Mouse (Mus musculus) thymus, postnatal 10 days (tissue): ENCODE results near the gene Ppara.

Experiments
- DNase-seq, 2 experiments: peaks; one replicate each; pipeline ENCODE4 v3.0.0; 2021; ENCODE audit warnings: low spot score in 2 of 2

Ppara gene

DNA sequence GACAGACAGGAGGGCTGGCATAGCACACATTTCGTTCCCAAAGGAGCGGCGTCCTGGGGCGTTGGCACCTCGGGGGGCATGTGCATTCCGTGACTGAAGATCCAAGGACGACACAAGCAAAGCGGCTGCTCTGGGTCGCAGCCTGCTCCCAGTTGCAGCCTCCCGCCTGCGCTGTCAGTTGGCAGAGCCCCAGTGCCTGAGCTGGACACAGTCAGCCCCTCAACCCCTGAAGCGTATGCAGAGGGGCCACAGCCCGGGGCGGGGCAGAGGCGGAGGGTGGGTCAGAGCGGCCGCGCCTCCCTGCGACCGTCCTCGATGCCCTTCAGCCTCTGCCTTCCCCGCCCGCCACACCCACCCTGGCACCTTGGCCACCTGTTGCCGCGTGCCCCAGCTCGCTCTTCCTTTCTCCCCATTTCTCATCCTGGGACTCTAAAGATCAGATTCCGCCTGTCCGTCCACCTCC is at the start of gene Ppara:
Ppara (plus strand) TSS at position 413 of the 463 bp plus-strand sequence.
- DNase-seq, result no peak

DNA sequence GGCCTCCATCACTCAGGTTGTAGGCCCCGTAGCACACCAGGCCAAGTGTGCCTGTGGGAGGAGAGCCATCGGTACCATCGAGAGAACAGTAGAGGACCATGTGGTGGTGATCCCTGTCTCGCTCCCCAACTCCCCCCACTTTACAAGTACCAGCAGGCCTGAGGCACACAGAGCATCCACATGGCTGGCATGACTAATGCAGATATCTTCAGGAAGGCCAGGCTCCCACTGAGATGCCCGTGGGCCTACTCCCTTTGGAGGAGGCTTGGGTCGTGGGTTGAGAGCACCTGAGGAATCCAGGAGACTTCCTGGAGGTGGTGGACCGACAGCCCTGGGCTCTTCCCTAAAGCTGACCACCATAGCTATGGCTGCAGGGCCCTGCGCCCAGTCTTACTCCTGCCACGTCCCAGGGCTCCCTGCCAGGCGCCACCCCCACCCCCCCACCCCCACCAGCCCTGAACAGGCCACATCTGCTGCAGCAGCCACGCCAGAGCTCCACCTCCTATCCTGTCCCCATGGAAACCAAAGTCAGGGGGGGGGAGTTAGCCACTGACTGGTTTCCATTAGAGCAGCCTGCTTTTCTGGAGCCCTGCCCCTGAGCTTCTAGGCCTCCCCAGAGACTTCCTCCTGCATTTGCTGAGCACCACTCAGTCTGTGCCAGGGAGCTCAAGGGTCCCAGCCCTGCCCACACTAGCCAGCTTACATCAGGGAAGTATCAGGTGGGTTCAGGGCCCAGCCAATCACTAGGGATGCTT is 48.0 kb upstream of the Ppara start:
- DNase-seq, result no peak

DNA sequence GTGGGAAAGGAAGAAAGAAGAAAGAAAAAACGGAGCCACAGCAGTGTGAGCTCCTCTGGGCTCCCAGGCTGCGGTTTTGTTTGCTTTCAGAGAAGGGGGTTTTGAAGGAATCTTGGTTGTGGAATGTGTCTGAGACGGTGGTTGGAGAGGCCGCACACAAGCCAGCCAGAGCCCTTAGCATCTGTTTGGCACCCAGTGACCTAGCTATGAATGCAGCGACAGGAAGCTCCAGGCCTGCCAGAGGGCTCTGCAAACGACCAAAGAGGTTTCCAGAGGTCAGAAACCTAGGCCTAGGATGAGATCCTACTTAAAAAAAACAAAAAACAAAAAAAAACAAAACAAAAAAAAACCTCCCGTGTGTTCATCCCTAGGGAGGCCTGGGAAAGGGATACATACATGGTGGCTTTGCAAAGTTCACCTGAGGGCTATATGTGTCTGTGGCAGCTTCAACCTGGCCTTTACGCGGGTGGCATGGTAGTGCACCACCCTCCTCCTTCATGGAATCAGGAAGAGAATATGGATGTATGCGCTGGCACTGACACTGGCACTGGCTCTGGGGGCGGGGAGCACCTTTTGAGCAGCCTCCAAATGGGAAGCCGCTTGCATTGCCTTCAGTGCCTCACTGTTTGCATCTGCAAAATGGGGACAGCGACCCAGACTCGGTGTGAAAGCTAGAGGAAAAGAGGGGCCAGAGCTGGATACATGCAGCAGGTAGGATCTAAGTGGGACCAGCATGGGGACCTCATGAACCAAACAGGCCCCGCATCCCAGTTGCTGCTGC is 47.0 kb upstream of the Ppara start:
- DNase-seq, result no peak

DNA sequence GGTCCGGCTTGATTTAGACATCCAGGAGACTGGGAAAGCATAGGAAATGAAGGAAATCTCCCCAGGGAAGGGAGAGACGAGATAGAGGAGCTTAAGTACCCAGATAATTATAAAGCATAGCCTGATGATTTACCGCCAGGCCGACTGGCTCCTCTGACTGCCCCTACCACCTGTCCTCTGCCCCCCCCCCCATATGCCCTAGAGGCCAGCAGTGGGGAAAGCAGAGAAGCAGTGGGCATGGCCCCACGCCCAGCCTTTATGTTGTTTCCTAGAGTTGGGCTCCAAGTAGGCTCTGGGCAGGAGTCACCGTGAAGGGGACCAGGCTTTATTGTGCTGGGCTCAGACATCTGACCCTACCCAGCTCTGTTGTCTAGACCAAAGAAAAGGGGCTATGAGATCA is 46.0 kb upstream of the Ppara start:
- DNase-seq, result no peak

DNA sequence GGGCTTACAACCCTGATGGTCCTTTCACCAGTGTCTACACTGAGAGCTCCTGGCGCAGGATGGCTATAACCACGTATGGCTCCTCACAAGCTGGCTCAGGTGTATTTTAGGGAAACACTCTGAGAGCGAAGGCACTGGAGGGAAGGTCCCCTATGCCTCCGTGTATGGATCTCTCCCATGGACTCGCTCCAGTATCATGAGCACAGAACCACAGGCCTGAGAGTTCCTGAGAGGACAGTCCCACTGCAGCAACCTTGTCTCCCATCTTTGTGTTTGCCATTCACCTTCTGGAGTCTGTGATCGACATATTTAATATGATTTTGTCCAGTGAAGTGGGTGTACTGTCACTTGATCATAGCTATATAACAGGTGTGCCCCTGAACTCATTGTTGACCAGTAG is 45.3 kb upstream of the Ppara start:
- DNase-seq, result no peak

DNA sequence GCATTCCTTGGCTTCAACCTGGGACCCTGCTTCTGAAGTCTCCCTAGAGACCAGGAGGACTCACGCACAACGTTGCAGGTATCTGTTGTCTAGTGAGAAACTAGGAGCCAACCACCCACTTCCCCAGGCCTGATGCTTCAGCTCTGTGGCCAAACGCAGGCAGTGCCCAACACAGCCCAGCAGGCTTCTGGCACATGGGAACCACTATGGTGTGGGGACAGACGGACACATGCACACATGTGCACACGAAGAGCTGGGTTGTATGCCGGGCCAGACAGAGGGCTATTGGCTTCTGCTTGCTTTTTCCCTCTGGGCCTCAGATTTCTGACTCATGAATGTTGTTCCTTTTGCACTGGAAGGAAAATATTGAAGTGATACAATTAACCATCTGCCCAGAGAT is 44.7 kb upstream of the Ppara start:
- DNase-seq, result no peak

DNA sequence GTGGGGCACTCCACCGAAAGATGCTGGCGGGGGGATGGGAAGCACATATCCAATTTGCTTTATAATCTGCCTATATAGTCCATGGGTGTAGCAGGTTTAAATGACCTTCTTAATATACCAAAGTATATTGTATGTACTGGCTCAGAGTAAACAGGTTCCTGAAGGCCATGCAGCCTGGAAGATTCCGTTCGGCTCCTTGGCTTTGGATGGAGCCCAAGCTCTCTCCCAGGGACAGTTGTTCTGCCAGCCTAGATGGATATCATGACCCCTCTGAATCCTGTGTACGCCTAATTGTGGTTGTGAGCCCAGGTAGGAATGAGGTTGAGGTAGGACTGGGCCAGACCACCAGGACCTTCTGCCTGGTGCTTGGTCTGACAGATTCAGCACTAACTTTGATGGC is 43.9 kb upstream of the Ppara start:
- DNase-seq, result no peak

DNA sequence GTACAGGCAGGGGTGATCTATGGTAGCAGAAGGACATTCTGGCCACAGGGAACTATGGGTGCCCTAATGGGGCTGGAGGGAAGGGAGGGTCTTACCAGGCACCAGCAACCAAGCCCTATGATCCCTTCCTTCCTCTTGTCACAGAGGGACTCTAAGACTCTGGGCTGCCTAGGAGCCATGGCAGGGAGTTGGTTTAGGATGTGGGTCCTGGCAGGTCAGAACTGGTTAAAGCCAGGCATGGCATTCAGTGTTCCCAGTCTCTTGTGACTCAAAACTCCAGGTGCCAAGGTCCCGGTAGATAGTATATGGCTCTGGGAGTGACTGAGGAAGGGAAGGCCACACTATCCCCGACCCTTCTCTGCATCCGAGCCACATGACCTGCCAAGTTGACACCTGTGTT is 41.7 kb upstream of the Ppara start:
- DNase-seq, result no peak

DNA sequence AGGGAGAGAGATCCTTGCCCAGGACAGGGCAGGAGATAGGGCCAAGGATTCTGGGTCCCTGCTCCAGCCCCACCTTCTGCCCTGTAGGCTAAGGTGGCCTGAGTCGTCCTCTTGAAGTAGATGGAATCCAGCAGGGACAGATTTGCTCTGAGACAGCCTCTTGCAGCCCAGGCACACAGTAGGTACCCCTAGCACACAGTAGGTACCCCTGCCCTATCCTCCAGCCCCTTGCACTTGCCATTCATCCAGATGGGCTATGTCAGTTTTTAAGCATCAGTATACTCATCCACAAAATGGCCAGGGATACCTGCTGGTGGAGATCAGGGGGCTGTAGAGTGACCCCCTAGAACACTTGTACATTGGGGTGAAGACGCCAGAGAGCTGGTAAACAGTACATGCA is 41.0 kb upstream of the Ppara start:
- DNase-seq, result no peak

DNA sequence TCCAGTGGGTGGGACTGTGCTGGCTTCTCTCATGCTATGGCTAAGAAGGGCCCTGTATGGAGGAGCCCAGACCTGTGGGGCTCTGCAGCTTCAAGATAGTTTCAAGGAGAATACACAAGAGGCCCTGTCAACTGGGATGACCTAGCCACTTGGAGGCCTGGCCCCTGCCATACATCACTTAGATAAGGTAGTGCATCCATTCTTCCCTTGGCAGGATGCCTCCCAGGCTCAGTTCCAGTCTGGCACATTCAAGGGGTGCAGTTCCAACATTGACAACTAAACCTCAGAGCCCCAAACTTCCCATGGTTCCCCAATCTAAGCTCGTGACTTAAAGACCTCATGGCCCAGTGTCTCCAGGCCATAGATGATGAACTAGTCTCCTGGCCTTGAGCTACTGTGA is 40.4 kb upstream of the Ppara start:
- DNase-seq, result no peak

DNA sequence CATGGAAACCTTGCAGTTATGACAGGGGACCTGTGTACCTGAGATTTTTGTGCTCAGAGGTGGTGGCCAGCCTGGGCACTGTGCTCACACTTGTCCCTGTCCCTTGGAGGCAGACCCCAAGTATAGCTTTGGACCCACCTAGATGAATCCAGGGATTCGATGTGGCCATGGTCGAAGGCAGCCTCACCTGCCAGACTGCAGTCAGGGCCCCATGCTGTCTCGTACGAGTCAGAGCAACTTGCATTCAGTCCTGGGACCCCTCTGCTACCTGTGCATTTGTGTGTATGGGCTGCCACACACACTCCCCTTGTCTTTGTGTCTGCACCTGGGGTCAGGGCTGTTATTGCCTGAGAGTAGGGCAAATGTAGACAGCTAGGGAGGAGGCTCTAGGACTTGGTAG is 39.5 kb upstream of the Ppara start:
- DNase-seq, result no peak

DNA sequence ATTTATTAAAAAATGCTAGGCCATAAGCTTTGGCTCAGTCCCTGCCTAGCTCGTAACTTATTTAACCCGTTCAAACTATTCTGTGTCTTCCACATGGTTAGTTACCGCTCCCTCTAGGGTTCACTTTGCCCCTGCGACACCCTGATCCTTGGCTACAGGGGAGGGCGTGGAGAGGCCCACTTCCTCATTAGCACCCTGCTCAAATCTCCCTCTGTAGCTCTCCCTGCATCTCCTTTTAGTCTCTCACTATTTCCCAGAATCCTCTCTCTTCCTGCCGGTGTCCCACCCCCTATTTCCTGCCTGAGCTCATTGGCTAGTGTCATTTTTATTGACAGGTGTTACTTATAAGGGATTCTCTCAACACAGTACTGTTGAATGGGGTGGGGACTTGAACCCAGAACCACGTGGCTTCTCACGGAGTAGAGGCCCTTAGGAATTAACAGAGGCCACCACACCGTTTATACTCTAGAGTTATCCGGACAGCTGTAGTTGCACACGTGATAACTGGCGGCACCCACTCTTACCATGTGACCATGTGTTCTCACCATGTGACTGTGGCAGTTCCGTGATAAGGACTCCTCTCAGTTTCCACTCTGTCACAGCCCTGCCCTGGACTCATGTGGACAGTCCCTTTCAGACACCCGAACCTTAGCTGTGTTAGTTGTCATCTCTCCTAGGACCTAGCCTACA is 36.3 kb upstream of the Ppara start:
- no peak for DNase-seq

DNA sequence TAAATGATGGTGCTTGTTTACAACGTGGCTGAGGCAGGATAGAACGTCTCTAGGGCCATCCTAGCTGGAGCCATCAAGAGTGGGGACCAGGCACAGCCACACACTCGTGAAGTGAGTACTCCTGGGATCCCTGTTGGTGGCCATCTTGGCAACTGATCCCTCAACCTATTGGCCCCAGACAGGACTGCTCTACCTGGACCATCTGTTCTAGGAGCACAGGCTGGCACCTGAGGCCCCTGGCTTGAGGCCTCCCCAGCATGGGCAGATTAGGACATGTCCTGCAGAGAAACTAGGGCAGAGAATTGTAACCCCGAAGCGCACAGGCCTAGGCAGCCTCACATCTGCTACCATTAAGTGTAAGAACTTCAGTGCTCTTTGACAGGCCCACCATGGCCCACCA is 35.3 kb upstream of the Ppara start:
- DNase-seq, result no peak

DNA sequence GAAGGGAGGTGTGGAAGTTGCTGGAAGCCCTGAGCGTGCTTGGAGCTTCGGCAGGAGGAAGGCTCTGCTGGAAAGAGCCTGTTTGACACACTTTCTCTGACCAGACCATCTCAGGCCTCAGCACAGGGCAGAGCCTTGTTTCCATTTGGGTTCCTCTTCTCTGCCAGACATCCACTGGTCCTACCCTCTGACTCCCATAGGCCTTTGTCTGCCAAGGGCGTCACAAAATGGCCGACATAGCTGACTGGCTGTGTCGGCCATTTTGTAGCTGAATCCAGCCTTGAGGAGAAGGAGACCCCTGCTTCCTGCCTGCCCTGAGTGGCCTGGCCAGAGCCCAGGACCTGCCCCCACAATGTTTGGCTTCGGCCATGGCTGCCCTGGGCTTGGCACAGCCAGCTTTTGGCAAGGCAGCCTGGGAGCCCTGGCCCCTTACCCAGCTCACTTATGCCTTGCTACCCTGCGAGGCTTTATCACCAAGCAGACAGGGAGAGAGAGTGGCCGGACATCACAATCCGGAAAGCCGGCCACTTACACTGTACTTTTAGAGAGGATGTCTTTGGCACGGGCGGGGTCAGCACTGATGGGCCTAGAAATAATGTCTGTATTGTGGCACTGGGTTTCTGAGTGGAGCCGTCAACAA is 34.8 kb upstream of the Ppara start:
- no peak for DNase-seq

DNA sequence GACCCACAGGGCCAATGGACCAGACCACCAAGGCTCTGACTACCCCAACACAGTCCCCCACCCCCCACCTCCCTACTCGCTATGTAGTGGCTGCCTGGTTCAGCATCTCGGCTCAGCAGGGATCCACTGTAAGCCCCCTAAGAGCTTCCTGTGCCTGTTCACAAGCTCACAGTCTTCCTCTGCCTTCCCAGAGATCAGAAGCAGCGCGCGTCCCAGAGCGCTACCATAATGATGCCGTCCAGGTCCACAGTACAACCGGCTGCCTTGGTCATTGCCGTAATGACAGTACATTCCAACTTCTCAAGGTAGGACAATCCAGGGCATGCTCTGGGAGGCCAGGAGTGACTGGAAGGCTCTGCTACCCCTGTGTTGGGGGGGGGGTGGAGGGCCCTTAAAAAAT is 34.1 kb upstream of the Ppara start:
- DNase-seq, result no peak

DNA sequence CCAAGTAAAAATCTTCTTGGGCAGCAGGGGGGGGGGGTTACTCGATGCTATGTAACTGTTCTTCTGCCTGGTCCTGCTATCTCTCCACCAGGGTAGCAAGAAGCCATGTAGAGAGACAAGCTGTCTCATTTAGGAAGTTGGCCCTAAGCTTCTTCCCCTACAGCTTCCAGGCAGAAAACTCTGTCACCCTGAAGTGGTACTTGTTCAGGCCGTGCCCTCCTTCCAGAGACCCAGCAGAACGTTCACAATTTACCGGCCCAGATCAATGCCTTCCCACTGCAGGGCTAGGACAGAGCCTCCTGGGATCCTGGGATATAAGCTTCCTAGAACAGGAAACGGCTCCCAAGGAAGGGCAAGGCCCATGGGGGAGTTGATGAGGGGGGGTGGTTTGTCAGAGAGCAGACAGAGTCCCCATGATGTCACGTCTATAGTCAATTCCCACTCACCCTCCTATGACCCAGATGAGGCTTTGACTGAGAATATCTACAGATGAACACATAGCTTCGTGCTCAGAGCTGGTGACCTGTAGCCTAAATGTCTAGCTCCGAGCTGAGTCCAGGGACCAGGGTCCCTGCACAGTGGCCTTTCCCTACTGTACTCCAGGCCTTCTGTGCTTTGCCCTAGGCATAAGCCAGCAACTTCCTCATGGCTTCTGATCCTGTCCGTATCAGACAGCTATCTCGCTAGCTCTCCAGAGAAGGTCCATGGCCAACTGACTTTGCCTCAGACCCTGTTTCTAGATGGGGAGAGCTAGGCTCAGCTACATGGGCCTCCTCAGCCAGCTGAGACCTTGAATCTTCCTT is 33.5 kb upstream of the Ppara start:
- no peak for DNase-seq

DNA sequence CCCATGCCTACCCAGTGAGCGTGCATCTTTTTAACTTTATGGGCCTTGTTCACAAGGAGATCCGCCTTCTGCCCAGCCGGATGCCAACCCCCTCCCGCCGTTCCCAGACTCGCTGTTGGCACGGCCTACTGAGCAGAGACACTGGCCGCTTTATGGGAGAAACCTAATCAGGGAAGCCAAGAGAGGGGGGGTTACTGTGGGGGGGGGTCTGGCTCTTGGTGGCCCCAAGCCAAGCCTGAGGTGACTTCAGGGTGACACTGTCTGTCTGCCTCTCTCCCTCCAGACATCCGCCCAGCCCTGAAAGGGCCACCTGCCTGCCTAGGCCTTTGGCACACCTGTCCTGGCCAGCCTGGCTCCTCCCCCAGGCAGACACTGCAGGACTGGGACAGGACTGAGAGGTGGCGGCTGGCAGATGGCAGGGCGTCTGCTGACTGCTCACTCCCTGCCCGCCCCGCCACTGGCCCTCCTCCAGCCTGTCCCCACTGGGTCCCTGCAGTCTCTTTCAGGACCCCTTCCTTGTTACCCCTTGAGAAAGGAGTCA is 32.3 kb upstream of the Ppara start:
- DNase-seq, result no peak

DNA sequence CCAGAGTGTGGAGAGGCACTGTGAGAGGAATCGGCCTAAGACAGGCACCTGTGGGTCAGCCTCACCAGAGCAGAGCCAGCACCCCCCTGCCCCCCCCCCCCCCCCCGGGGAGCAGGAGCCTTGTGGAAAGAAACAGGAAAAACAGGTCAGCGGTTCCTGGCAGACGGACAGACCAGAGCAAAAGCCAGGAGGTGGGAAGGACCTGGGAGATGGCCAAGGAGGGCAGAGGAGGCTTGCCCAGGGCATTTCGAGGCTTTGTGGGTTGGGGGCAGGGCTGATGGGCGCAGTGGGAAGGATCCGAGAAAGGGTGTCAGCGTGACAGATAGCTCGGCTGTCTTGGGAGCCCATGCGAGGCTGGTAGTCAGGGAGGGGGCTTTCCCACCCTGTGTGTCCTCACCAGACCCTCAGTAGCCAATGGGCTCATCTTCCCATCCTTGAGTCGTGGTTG is 31.6 kb upstream of the Ppara start:
- DNase-seq, result no peak

DNA sequence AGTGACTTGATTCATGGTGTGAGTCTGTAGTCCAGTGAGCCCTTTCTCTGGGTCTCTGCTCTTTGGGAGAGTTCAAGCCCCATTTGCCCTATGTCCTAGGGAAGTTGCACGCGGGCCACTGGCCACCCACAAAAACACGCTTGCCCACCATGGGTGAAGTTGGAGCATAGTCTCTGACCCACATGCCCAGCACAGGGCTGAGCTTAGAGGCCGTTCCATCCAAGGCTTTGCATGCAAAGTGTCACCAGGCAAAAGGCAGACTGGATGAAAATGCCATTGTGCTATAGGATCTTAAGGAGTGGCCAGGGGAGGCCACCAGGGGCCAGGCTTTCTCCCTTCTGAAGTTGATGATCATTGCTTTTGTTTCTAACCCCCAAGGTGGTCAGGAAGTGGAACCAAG is 30.9 kb upstream of the Ppara start:
- no peak for DNase-seq

DNA sequence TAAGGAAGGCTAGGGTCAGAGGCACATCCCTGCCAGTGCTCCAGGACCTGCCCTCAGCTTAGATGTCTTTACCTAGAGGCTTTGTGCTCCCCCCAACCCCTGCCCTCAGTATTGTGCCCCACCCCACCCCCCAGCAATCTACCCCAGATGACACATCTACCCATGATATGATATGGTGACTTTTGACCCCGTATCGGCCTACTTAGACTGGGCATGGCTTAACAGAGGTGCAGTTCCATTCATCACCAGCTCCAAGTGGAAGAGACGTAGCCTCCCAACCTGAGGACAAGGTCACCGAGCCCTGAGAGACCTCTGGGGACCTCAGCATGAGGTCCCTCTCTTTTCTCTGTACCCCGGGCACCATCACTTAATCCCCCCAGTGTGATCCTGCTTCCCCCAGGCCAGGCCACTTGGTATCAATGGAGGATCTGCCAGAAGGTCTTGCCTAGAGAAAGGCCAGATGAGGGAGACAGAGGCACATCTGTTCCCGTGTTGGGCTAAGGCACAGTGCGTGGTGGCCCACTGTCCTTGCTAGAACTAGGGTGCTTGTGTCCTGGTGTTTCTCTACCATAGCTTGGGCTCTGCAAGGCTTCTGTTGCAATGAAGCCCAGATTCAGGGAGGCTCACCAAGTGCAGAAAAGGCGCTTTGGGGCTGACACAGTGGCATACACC is 30.3 kb upstream of the Ppara start:
- no peak for DNase-seq
